Mouse (Mus musculus) spleen, adult 2 months (tissue): ENCODE data around the gene Nosip. TPM values are rescaled to one million over a fixed set of nuclear protein-coding genes. Genes with fewer than 3 reads are reported as not detected.
A peak's percentile ranks its signal among the peaks of the same experiment; 100 is the strongest.

Experiments
- DNase-seq, 2 experiments: peaks; one replicate each; pipeline versions ENCODE4 v3.0.0 to v3.0.0-alpha.2; 2012 to 2021; ENCODE audit warnings: low spot score in 2 of 2, low read depth in 1 of 2
- H3K27ac ChIP-seq: fragments of 200-500 bp; 2 replicates; pipeline ENCODE4 v1.5.1; 2012; ENCODE audit warnings: low read length, inconsistent platforms; ENCODE audit not compliant: insufficient read depth
- H3K27me3 ChIP-seq: fragments of 200-500 bp; 2 replicates; pipeline ENCODE4 v1.6.1; 2012; ENCODE audit warnings: mild to moderate bottlenecking, moderate library complexity, low read length, inconsistent platforms; ENCODE audit not compliant: control insufficient read depth, insufficient read depth
- H3K36me3 ChIP-seq: fragments of 200-500 bp; 2 replicates; pipeline ENCODE4 v1.6.1; 2012; ENCODE audit warnings: mild to moderate bottlenecking, low read length, inconsistent platforms; ENCODE audit not compliant: control insufficient read depth, insufficient read depth
- H3K4me1 ChIP-seq: fragments of 200-500 bp; 2 replicates; pipeline ENCODE4 v1.6.1; 2011; ENCODE audit warnings: inconsistent platforms; ENCODE audit not compliant: control insufficient read depth, insufficient read depth, insufficient read length
- H3K4me3 ChIP-seq: fragments of 200-500 bp; 2 replicates; pipeline ENCODE4 v1.5.1; 2011; ENCODE audit warnings: mild to moderate bottlenecking, inconsistent platforms; ENCODE audit not compliant: insufficient read depth, insufficient read length; ENCODE audit errors: extremely low read depth
- CTCF ChIP-seq: fragments of 200-500 bp; IDR thresholded peaks from 2 replicates; pipeline ENCODE4 v1.5.1; 2011; ENCODE audit warnings: mild to moderate bottlenecking, inconsistent platforms; ENCODE audit not compliant: insufficient read depth, insufficient read length, insufficient replicate concordance; ENCODE audit errors: extremely low read depth
- POLR2A ChIP-seq: fragments of 200-500 bp; IDR thresholded peaks from 2 replicates; pipeline ENCODE4 v1.6.1; 2011; ENCODE audit warnings: low read depth, low read length, inconsistent platforms
- WGBS: fragments of 180-500 bp; shearing (Covaris S2); methylation state at CpG from one replicate; pipeline ENCODE4 v1.1.7; 2018; 5-methylcytosine and 5-hydroxymethylcytosine counted together
- polyA plus RNA-seq: library from polyadenylated mRNA; depleted of rRNA; stranded (reverse); fragments of >200 nt; gene quantifications from 2 replicates; pipeline ENCODE4 v1.2.3, GENCODE M21; 2012; rRNA removed

Nosip gene
- polyA plus RNA-seq, 1 experiment: 67.9 TPM

GRCm38 (mm10) chr7:45126147-45126843 is 64.1 kb downstream of the Nosip start:
- TF ChIP-seq CTCF (no peak), POLR2A (no peak)
- no peak for DNase-seq
- 89% methylated on average over 17 of the region's 17 CpGs for WGBS
- Histone ChIP-seq H3K36me3 (peaks cover 35% of the 10 kb centered on the region), H3K27ac (0 out of 2 replicates have a peak overlapping the region, but pooled peaks have one; percentile 14), H3K4me3 (no peak overlapping the region), H3K4me1 (peaks cover 3% of the 10 kb centered on the region; the same call in 1 of the 2 replicates), H3K27me3 (no peaks in the 10 kb centered on the region)

DNA sequence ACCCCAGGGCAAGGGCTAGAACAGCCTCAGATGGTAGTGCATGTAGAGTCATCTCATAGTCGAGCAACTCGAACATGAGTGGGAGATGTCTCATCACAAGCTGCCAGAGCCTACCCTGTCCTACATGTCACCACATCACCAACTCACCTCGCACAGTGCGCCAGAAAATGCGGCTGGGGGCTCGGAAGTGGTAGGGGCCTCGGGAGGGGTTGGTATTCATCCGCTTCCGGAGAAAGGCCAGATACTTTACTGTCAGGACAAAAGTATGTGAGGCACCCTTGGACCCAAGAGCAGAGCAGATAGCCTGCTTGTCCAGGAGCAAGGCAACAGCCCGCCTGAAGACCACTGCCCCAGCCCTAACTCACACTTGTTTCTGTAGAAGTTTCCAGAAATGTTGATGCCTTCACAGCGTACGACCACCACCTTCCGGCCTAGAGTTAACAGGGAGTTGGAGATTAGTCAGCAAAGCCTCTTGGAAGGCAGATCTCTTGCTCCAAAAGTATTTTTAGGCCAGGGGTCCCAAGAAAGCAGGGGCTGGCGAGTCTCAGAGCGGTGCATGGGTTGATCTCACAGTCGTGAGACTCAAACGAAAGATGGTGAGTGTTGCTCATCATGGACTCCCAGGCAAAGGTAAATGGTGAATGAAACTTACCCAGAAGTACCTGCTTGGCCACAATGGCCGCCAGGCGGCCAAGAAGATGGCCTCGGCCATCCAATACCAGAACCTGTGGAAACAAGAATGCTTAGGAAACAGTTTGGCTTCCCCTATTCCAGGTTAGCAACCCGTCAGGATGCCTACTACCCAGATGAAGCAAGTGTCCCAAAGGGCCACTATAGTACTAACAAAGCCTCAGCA is 64.8 kb downstream of the Nosip start:
- 45% methylated on average over 21 of the region's 21 CpGs for WGBS
- Histone ChIP-seq H3K27ac (0 out of 2 replicates have a peak overlapping the region, but pooled peaks have one; percentile 14), H3K36me3 (peaks cover 35% of the 10 kb centered on the region), H3K4me3 (peak overlapping the region; percentile 91), H3K27me3 (no peaks in the 10 kb centered on the region), H3K4me1 (peaks cover 3% of the 10 kb centered on the region; the same call in 1 of the 2 replicates)
- no peak for DNase-seq
- TF ChIP-seq POLR2A: no peak
- no peak for TF ChIP-seq CTCF

Other genes with a start within 250 kb of the Nosip start
- 43.8 and 60.5 TPM in 2 replicates for gene Nup62, start 246.3 kb upstream of the Nosip start, polyA plus RNA-seq
- 175 and 251 TPM in 2 replicates for gene Il4i1, start 246.0 kb upstream of the Nosip start, polyA plus RNA-seq
- 49.6 and 66.2 TPM in 2 replicates for gene Atf5, start 245.8 kb upstream of the Nosip start, polyA plus RNA-seq
- 67.8 and 105 TPM in 2 replicates for gene Akt1s1, start 213.4 kb upstream of the Nosip start, polyA plus RNA-seq
- gene Tbc1d17, start 213.3 kb upstream of the Nosip start, polyA plus RNA-seq: 68.4 and 91.7 TPM in 2 replicates
- 67.3 and 84.9 TPM in 2 replicates for gene Pnkp, start 205.3 kb upstream of the Nosip start, polyA plus RNA-seq
- 66.2 and 77.3 TPM in 2 replicates for gene Ptov1, start 192.6 kb upstream of the Nosip start, polyA plus RNA-seq
- 113 and 136 TPM in 2 replicates for gene Med25, start 169.7 kb upstream of the Nosip start, polyA plus RNA-seq
- gene Fuz, start 166.3 kb upstream of the Nosip start, polyA plus RNA-seq: 52.8 and 54.4 TPM in 2 replicates
- 69.9 and 91.7 TPM in 2 replicates for gene Ap2a1, start 132.9 kb upstream of the Nosip start, polyA plus RNA-seq
- gene Tsks, start 119.2 kb upstream of the Nosip start, polyA plus RNA-seq: not detected in 2 replicates
- 4.8 and 6.1 TPM in 2 replicates for gene Cpt1c, start 87.6 kb upstream of the Nosip start, polyA plus RNA-seq
- gene Prmt1, start 75.9 kb upstream of the Nosip start, polyA plus RNA-seq: 109 and 112 TPM in 2 replicates
- gene Irf3, start 64.8 kb upstream of the Nosip start, polyA plus RNA-seq: 134 and 147 TPM in 2 replicates
- 33.2 and 38.5 TPM in 2 replicates for gene Bcl2l12, start 63.7 kb upstream of the Nosip start, polyA plus RNA-seq
- 59.0 and 65.4 TPM in 2 replicates for gene Scaf1, start 46.1 kb upstream of the Nosip start, polyA plus RNA-seq
- 55.1 and 65.1 TPM in 2 replicates for gene Rras, start 44.5 kb upstream of the Nosip start, polyA plus RNA-seq
- 16.1 TPM in 2 replicates for gene Prr12, start 9.5 kb upstream of the Nosip start, polyA plus RNA-seq
- gene Prrg2, start 248 bp downstream of the Nosip start, polyA plus RNA-seq: 19.9 and 27.6 TPM in 2 replicates
- gene Rcn3, start 29.8 kb downstream of the Nosip start, polyA plus RNA-seq: 96.5 and 100 TPM in 2 replicates
- 64.4 and 75.4 TPM in 2 replicates for gene Fcgrt, start 41.4 kb downstream of the Nosip start, polyA plus RNA-seq
- 273 and 325 TPM in 2 replicates for gene Rps11, start 62.0 kb downstream of the Nosip start, polyA plus RNA-seq
- gene Rpl13a, start 66.3 kb downstream of the Nosip start, polyA plus RNA-seq: 1,860 and 2,797 TPM in 2 replicates
- 0.28 and 0.70 TPM in 2 replicates for gene Gm45713, start 73.8 kb downstream of the Nosip start, polyA plus RNA-seq
- 183 and 197 TPM in 2 replicates for gene Flt3l, start 74.0 kb downstream of the Nosip start, polyA plus RNA-seq
- gene Pih1d1, start 91.9 kb downstream of the Nosip start, polyA plus RNA-seq: 45.2 and 48.7 TPM in 2 replicates
- gene Aldh16a1, start 92.2 kb downstream of the Nosip start, polyA plus RNA-seq: 93.0 and 114 TPM in 2 replicates
- gene Slc17a7, start 101.5 kb downstream of the Nosip start, polyA plus RNA-seq: 0.05 and 0.06 TPM in 2 replicates
- not detected in 2 replicates for gene Gfy, start 117.1 kb downstream of the Nosip start, polyA plus RNA-seq
- not detected in 2 replicates for gene Pth2, start 118.6 kb downstream of the Nosip start, polyA plus RNA-seq
- 0.16 and 0.20 TPM in 2 replicates for gene Ccdc155, start 142.5 kb downstream of the Nosip start, polyA plus RNA-seq
- 2.1 and 2.8 TPM in 2 replicates for gene Dkkl1, start 149.7 kb downstream of the Nosip start, polyA plus RNA-seq
- gene Tead2, start 153.3 kb downstream of the Nosip start, polyA plus RNA-seq: 10.6 and 12.1 TPM in 2 replicates
- 1,116 and 1,582 TPM in 2 replicates for gene Cd37, start 176.7 kb downstream of the Nosip start, polyA plus RNA-seq
- not detected in 2 replicates for gene Slc6a16, start 178.7 kb downstream of the Nosip start, polyA plus RNA-seq
- 0.27 and 0.43 TPM in 2 replicates for gene Slc6a21, start 215.1 kb downstream of the Nosip start, polyA plus RNA-seq